Mouse (Mus musculus): ENCODE data around the gene Dpp6.

GRCm38 (mm10) chr5:27081275-27081674 is 264.3 kb downstream of the Dpp6 start:
- no peak for TF ChIP-seq EP300 (IDR thresholded peaks at IDR 0.05; ENCODE audit: low read depth)
- TF ChIP-seq CTCF (IDR thresholded peaks at IDR 0.05; ENCODE audit: low read depth) = no peak

Measured in liver, postnatal 0 days (tissue).